Mouse (Mus musculus) mouse embryonic stem cell (cell line): Measurements from ENCODE around the gene Tbc1d13.
"Not testable (repeated sequence)": the region's sequence is repeated elsewhere in the genome, so short reads cannot be mapped to it uniquely, and the experiment has no call there.

Experiments
- in situ Hi-C, 2 experiments: fragments of 300-500 bp; cut with MboI; formaldehyde crosslinking; loops; 1 replicate in 1 of 2; 3 replicates in 1 of 2; pipeline ENCODE4 v1.14.3; 2019 to 2020; ENCODE audit warnings: low sequenced_read_pairs in 2 of 2, low pct_unique_long_range_greater_than_20kb in 1 of 2, mixed read lengths in 1 of 2; ENCODE audit not compliant: unreplicated experiment in 1 of 2

Gene Tbc1d13

GRCm38 (mm10) chr2:30123729-30124471 lies 9.6 kb upstream of the Tbc1d13 start:
- in situ Hi-C loops, result no loop called here

- in situ Hi-C loops, result no loop called here
These were observed 8.9 kb upstream of the Tbc1d13 start, which contains the start of gene Zer1 for GRCm38 (mm10) chr2:30124472-30125274. Gene Zer1, minus strand, starts transcription at chr2:30124585.

DNA sequence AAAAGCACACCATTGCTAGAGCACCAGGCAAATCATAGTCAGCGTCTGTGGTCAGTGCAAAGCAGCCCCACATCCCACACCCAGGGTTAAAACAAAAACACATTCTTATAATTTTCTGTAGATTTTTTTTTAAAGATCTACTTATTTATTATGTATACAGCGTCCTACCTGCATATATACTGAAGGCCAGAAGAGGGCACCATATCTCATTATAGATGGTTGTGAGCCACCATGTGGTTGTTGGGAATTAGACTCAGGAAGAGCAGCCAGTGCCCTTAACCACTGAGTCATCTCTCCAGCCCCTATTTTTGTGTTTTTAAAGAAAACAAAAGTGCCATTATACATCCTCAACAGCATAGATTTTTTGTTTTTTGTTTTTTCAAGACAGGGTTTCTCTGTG lies 4.8 kb upstream of the Tbc1d13 start:
- in situ Hi-C loops, result no loop called here

DNA sequence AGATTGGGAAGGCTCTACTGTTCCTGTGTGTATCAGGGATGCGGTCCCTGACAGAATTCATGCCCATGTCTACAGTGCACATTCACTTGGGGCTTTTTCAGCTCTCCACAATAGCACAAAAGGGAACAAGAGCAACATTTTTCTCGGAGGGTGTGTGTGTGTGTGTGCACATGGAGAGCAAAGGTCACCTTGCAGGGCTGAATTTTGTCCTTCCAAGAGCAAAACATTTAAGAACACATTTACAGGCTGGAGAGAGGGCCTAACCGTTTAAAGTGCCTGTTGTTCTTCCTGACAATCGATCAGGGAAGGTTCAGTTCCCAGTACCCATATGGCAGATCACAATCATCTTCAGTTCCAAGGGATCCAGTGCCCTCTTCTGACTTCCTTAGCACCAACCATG lies 3.4 kb upstream of the Tbc1d13 start:
- in situ Hi-C loops, result no loop called here

DNA sequence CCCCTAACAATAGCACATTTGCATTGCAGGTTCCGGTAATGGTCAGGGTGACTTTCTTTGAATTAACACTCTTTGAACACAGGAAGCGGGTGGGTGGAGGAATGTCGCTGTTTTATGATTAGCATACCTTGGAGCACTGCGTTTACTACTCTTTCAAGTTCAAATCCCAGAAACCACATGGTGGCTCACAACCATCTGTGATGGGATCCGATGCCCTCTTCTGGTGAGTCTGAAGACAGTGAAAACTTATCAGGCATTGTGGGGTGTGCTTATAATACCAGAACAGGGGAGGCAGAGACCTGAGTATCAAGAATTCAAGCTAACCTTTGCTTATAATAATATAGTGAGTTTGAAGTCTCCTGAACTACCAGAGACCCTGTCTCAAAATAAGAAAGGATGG lies 2.3 kb upstream of the Tbc1d13 start:
- in situ Hi-C loops, result not testable (repeated sequence)

GRCm38 (mm10) chr2:30132801-30133612 lies 539 bp upstream of the Tbc1d13 start:
- in situ Hi-C loops, result no loop called here

- in situ Hi-C loops, result no loop called here
These were observed 799 bp downstream of the Tbc1d13 start for GRCm38 (mm10) chr2:30134378-30134711.

DNA sequence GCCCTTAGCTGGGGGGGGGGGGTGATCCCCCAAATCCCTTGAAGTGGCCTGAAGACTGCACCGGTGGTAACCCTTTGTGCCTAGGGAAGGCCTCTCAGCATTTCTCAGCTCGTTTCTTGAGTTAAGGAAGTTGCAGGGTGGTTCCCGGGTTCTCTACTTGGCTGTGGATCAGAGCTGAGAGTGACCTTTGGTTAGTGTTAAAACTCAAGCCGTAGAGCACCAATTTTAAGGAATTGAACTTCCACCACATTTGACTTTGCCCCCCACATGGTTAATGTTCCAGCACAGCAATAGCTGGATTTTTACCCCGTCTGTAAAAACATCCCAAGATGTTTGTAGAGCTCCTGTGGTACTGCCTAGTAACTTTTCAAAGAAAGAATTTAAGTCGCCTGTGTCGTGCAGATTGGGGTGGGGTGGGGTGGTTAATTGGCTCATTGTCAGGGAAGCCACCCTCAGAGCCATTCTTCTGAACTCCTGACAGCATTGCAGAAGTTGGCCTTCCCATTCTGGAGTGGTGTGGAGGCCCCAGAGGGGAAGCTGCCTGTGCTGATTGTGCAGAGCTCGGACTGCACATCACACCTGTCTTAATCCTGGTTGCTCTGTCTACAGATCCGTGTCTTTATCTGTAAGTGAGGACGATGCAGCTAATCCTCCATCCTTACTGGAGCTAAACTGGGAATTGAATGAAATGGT lies 1.5 kb downstream of the Tbc1d13 start:
- in situ Hi-C loops, result no loop called here

- in situ Hi-C loops, result no loop called here
These were observed 2.9 kb downstream of the Tbc1d13 start for GRCm38 (mm10) chr2:30136458-30136857.

DNA sequence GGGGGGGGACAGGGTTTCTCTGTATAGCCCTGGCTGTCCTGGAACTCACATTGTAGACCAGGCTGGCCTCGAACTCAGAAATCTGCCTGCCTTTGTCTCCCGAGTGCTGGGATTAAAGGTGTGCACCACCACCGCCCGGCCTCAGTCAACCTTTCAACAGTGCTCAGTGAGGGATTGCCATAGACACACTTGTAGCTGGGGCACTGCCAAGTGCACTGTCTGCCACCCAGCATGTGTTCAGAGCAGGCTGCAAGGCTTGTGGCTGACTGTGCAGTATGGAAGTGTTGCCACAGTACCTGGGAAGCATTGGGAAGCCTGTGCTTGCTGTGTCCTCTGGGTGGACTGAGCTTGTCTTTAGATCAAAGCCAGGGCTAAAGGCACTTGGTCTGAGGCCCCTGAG lies 6.5 kb downstream of the Tbc1d13 start:
- in situ Hi-C loops, result not testable (repeated sequence)

DNA sequence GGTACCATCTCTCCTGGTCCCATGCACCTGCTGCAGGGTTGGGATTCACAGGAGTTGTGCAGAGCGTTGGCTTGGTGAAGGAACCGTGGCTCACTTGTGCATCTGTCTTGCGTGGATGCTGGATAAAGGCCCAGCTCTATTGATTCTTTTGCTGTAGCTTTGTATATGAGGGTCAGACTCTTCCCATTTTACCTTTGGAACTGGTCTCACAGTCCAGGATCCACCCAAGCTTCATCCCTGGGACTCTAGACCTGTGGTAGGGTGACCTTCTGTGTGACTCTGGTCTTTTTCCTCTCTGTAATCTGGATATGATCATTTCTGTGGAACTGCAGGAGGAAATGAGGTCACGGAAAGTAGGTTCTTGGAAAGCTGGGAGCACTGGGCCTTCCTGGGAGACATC lies 10.9 kb downstream of the Tbc1d13 start:
- in situ Hi-C loops, result no loop called here

GRCm38 (mm10) chr2:30147466-30147865 lies 13.9 kb downstream of the Tbc1d13 start:
- in situ Hi-C loops, result no loop called here

DNA sequence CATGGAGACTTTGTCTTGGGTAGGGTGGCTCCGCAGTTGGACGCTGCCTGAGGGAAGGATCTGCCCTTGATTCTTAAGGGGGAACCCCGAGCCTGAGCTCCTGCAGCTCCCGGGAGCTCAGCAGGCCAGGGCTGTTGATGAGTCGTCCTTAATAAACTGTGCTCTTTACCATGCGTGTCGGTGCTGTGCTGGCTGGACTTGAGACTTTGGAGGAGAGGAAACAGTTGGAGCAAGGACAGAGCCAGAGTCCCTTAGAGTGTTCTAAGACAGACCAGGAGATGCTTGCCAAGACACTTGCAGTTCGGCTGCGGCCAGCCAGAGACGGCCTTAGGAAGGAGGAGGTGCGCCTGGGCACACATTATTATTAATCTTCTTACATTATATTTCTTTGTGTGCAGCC lies 18.3 kb downstream of the Tbc1d13 start:
- in situ Hi-C loops, result no loop called here

GRCm38 (mm10) chr2:30152616-30153015 lies 19.1 kb downstream of the Tbc1d13 start:
- in situ Hi-C loops, result no loop called here

- in situ Hi-C loops, result loop anchor here (5.0 kb wide), 1 partner anchor 53 kb away; no protein-coding TSS in a partner anchor
These were observed 26.3 kb downstream of the Tbc1d13 start for GRCm38 (mm10) chr2:30159871-30160270.

- in situ Hi-C loops, result loop anchor here in 1 of 2 experiments (5.0 kb wide), 1 partner anchor 55 kb away; no protein-coding TSS in a partner anchor
These were observed 28.3 kb downstream of the Tbc1d13 start for GRCm38 (mm10) chr2:30161809-30162208.

DNA sequence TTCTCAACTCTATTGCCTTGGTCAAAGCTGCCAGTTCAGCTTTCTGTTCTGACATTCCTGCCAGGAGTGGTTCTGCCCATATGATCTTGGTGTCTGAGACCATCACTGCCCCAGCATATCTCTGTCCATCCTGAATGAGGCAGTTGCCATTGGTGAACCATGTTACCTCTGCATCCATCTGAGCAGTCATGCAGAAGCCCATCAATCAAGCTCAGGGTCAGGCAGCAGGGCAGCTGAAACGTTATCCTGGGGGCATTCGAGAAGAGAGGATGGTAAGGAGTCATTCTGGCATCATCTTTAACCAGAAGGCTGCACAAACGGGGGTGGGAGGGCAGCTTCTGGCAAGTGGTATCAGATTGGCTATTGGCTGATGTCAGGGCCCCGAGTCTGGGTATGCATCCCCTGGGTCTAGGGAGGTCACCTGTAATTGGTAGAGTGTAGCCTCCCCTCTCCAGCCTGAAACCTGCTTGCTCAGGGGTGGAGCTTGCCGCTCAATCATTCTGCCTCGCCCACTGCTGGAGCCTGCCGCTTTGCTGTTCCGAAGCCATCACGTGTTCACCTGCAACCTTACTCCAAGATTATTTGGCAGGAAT lies 30.9 kb downstream of the Tbc1d13 start:
- in situ Hi-C loops, result loop anchor here in 1 of 2 experiments (5.0 kb wide), 1 partner anchor 57 kb away; no protein-coding TSS in a partner anchor

GRCm38 (mm10) chr2:30166677-30167076 lies 33.1 kb downstream of the Tbc1d13 start:
- in situ Hi-C loops, result no loop called here
